Mouse (Mus musculus) hindbrain, embryonic 14.5 days (tissue): ENCODE measurements around the gene Pigw. TPM values are rescaled to one million over a fixed set of nuclear protein-coding genes. Genes with fewer than 3 reads are reported as not detected.
A peak's percentile ranks its signal among the peaks of the same experiment; 100 is the strongest.
"Not testable (repeated sequence)": the region's sequence is repeated elsewhere in the genome, so short reads cannot be mapped to it uniquely, and the experiment has no call there.

ENCODE experiments used
- ATAC-seq: fragments of 200-750 bp; cut with Nextera tagmentation; 2 replicates; pipeline ENCODE4 v1.8.0; 2017; ENCODE audit warnings: moderate number of reproducible peaks, mild to moderate bottlenecking, moderate TSS enrichment, moderate library complexity; ENCODE audit not compliant: low FRiP score
- DNase-seq: peaks from one replicate; pipeline ENCODE4 v3.0.0-alpha.2; 2015; ENCODE audit warnings: low spot score
- H3K27ac ChIP-seq: fragments of 300-500 bp; sonication (generic); 2 replicates; pipeline ENCODE4 v1.5.1; 2014; ENCODE audit warnings: mild to moderate bottlenecking, moderate library complexity
- H3K27me3 ChIP-seq: fragments of 300-500 bp; sonication (generic); 2 replicates; pipeline ENCODE4 v1.6.1; 2014; ENCODE audit warnings: mild to moderate bottlenecking, low read length, mixed read lengths; ENCODE audit not compliant: control insufficient read depth, insufficient read depth
- H3K36me3 ChIP-seq: fragments of 300-500 bp; sonication (generic); replicated peaks from 2 replicates; pipeline ENCODE4 v1.6.1; 2014; ENCODE audit not compliant: control insufficient read depth, insufficient read depth
- H3K4me1 ChIP-seq: fragments of 300-500 bp; sonication (generic); replicated peaks from 2 replicates; pipeline ENCODE4 v1.6.1; 2014; ENCODE audit warnings: antibody characterized with exemption, low read length, mixed read lengths; ENCODE audit not compliant: control insufficient read depth, insufficient read depth
- H3K4me2 ChIP-seq: fragments of 300-500 bp; sonication (generic); replicated peaks from 2 replicates; pipeline ENCODE4 v1.6.1; 2014; ENCODE audit warnings: mild to moderate bottlenecking, moderate library complexity
- H3K4me3 ChIP-seq: fragments of 300-500 bp; sonication (generic); replicated peaks from 2 replicates; pipeline ENCODE4 v1.5.1; 2014; ENCODE audit warnings: mild to moderate bottlenecking, low read length
- H3K9ac ChIP-seq: fragments of 300-500 bp; sonication (generic); 2 replicates; pipeline ENCODE4 v1.6.1; 2014
- H3K9me3 ChIP-seq: fragments of 300-500 bp; sonication (generic); 2 replicates; pipeline ENCODE4 v1.6.1; 2016; ENCODE audit warnings: low read length; ENCODE audit not compliant: control insufficient read depth
- WGBS: fragments of 180-500 bp; shearing (Covaris S2); extraction: QIAGEN DNeasy Blood & Tissue Kit; methylation state at CpG from one replicate; pipeline ENCODE4 v1.1.7; 2014; 5-methylcytosine and 5-hydroxymethylcytosine counted together
- polyA plus RNA-seq: library from polyadenylated mRNA; unstranded; fragments of >200 nt; fragmentation: Nextera tagmentation; extraction: Ambion mirVana; gene quantifications from 2 replicates; pipeline ENCODE4 v1.2.1, GENCODE M21; 2014

Pigw gene
- polyA plus RNA-seq, 1 experiment from 2014 or later: 2.7 TPM

DNA sequence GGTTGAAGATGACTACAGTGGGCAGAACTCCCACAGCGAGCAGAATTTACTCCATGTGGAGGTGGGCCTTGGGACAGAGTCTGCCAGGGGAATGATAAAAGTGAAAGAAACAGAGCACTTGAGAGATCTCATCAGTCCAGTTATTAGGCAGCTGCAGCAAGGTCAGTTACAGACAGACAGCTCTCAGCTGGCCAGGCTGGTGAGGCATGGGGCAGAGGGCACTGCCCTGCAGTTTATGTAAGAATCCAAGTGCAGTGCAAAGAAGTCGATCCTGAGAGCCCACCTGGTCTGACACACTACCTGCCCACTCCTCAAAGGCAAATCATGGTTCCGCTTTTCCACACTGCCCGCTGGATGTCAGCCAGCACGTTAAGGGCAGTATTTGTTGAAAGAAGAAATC, 6.2 kb upstream of the Pigw start:
- H3K4me2 ChIP-seq: no peak overlapping the region
- DNase-seq: no peak
- no peak for ATAC-seq
- no peak overlapping the region for H3K9ac ChIP-seq
- H3K27me3 ChIP-seq: no peaks in the 10 kb centered on the region
- no peak overlapping the region for H3K27ac ChIP-seq
- H3K4me3 ChIP-seq: no peak overlapping the region
- WGBS: 91% methylated on average over 5 of the region's 5 CpGs
- H3K9me3 ChIP-seq: no peaks in the 10 kb centered on the region
- peaks cover 77% of the 10 kb centered on the region for H3K36me3 ChIP-seq
- H3K4me1 ChIP-seq: peaks cover 4% of the 10 kb centered on the region

DNA sequence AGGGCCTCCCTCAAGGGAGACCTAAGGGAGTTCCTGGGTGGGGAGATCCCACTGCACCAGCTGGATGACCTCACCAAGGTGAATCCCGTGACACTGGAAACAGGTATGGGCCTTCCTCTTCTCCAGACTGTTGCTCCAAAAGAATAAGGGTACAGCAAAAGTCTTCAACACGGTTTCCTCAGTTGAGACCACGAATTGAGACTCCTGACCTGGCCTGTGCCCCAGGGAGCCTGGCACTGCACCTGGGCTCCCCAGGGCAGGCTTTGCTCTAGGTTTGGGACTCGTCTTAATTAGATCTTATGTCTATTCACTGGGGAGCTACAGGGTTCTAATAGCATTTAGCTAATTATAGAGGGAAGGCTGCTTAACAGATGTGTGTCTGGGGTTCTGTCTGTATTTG, 5.2 kb upstream of the Pigw start:
- no peak overlapping the region for H3K9ac ChIP-seq
- peaks cover 11% of the 10 kb centered on the region for H3K4me1 ChIP-seq
- 88% methylated on average over 4 of the region's 4 CpGs for WGBS
- H3K27me3 ChIP-seq: no peaks in the 10 kb centered on the region
- no peak overlapping the region for H3K4me3 ChIP-seq
- peaks cover 69% of the 10 kb centered on the region for H3K36me3 ChIP-seq
- no peak overlapping the region for H3K4me2 ChIP-seq
- ATAC-seq (no peak), DNase-seq (no peak)
- H3K9me3 ChIP-seq: no peaks in the 10 kb centered on the region
- H3K27ac ChIP-seq: no peak overlapping the region

DNA sequence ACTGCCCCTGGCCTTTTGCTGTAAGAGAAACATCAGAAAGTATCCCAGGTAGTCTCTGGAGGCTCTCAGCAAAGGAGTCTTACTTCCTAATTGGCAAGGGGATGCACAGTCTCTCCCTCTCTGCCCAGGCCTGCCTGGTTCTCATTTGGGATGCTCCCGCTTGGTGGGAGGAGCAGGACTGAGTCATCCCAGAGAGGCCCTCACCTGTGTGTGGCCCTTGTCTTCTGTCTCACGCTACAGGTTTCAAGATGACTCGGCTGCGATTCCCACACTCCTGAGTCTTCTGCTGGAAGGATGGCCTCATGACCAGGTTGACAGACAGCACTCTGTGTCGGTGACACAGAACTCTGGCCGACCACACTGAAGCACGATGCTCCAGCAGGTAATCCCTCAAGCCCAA, 2.3 kb upstream of the Pigw start:
- Histone ChIP-seq H3K36me3 (peaks cover 40% of the 10 kb centered on the region), H3K9ac (no peak overlapping the region), H3K9me3 (no peaks in the 10 kb centered on the region), H3K27ac (no peak overlapping the region), H3K27me3 (no peaks in the 10 kb centered on the region), H3K4me3 (no peak overlapping the region), H3K4me1 (peaks cover 18% of the 10 kb centered on the region), H3K4me2 (no peak overlapping the region)
- ATAC-seq (no peak), DNase-seq (no peak)
- 97% methylated on average over 7 of the region's 7 CpGs for WGBS

DNA sequence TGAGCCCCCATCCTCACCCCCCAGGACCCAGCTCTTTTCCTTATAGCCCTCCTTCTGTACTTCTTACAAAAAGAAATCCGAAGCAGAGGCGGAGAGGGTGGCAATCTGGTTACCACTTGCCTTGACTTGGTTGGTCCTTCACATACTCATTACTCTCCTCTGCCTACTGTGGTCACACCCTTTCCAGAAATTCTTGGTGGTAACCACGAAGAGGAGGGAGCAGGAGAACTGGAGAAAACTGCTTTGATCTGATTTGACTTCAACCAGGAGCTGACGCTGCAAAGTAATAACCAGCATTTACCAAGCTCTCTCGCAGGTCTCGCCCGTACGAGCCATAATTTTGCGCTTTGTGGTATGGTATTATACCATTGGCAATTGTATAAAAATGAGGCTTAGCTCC, 886 bp upstream of the Pigw start:
- Histone ChIP-seq H3K27me3 (no peaks in the 10 kb centered on the region), H3K9ac (peak overlapping the region; percentile 78), H3K9me3 (no peaks in the 10 kb centered on the region), H3K4me3 (peak overlapping the region; percentile 74), H3K4me2 (peak overlapping the region; percentile 67), H3K36me3 (peaks cover 27% of the 10 kb centered on the region), H3K4me1 (peaks cover 18% of the 10 kb centered on the region), H3K27ac (peak overlapping the region; percentile 86)
- DNase-seq: no peak
- ATAC-seq: no peak
- WGBS: 61% methylated on average over 9 of the region's 9 CpGs

DNA sequence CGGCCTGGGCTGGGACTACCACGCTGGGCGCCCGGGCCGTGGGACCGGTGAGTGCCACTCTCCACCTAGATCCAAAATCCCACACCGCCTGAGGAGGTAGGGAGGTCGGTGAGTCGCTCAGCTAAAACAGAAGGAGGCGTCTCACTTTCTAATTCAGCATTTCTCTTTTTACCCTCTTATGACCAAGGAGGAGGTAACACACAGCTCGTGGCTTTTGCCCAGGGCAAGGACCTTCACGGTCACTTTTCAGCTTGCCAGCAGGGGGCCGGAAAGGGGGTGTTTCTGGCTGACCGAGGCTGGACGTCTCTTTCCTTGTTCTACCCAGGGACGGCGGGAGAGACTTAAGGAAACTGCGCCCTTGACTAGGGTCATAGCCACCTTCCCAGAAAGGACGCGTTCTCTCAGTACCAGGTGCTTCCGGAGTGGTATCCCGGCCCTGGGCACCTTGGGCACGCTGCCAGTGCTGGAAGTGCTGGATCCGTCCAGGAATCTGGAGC, 428 bp upstream of the Pigw start:
- Histone ChIP-seq H3K27ac (peak overlapping the region; percentile 86), H3K4me3 (peak overlapping the region; percentile 74), H3K9me3 (no peaks in the 10 kb centered on the region), H3K4me1 (peaks cover 18% of the 10 kb centered on the region), H3K9ac (peak overlapping the region; percentile 78), H3K4me2 (peak overlapping the region; percentile 67), H3K27me3 (no peaks in the 10 kb centered on the region), H3K36me3 (peaks cover 23% of the 10 kb centered on the region)
- DNase-seq (peak; percentile 28), ATAC-seq (peak; percentile 26)
- 2% methylated on average over 24 of the region's 24 CpGs for WGBS

DNA sequence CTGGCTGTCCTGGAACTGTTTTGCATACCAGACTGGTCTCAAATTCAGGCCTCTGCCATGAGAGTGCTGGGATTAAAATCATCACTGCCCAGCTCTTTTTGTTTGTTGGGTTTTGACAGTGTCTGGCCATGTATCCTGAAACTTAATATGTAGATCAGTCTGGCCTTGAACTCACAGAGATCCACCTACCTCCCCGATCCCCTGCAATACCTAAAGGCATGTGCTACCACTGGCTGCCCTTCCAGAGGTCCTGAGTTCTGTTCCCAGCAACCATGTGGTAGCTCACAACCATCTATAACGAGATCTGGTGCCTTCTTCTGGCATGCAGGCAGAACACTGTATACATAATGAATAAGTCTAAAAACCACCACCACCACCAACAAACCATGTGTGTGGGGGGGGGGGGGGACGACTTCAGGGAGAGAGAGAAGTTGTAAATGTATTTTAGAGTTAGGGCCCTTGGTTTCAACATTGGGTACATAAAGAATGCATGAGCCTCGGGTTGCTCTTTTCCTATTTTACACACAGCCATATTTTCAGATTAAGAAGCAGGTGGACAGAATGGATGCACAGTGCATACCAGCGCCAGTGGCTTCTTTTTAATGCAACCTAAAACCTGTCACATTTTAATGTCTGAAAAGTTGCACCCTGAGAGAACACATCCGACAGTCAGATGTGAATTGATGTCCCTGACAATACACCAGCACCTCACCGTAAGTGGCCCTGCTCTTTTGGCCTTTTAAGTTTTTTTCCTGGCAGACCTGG, 896 bp downstream of the Pigw start:
- Histone ChIP-seq H3K4me3 (peak overlapping the region; percentile 74), H3K4me2 (peak overlapping the region; percentile 67), H3K9ac (peak overlapping the region; percentile 78), H3K4me1 (peaks cover 18% of the 10 kb centered on the region), H3K9me3 (no peaks in the 10 kb centered on the region), H3K27me3 (no peaks in the 10 kb centered on the region), H3K36me3 (peaks cover 10% of the 10 kb centered on the region; the same call in 1 of the 2 replicates), H3K27ac (peak overlapping the region; percentile 86; the same call in 1 of the 2 replicates)
- DNase-seq (no peak), ATAC-seq (no peak)
- 27% methylated on average over 6 of the region's 7 CpGs for WGBS

DNA sequence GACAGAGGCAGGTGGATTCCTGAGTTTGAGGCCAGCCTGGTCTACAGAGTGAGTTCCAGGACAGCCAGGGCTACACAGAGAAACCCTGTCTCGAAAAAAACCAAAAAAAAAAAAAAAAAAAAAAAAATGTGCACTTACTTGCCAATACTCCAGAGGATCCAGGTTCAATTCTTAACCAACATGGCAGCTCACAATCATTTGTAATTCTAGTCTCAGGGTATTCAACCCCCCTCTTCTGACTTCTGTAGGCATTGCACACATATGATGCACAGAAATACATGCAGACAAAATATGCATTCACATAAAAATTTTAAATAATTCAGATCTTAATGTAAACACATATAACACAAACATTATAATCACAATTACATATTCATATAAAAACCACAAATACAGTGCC, 4.1 kb downstream of the Pigw start:
- H3K4me1 ChIP-seq: peaks cover 17% of the 10 kb centered on the region; the same call in 1 of the 2 replicates
- H3K36me3 ChIP-seq, ATAC-seq, H3K27me3 ChIP-seq, H3K27ac ChIP-seq, DNase-seq, H3K9me3 ChIP-seq, H3K4me2 ChIP-seq, H3K9ac ChIP-seq, H3K4me3 ChIP-seq: not testable (repeated sequence)
- no CpG with 5 or more reads among the region's 1 CpGs for WGBS

DNA sequence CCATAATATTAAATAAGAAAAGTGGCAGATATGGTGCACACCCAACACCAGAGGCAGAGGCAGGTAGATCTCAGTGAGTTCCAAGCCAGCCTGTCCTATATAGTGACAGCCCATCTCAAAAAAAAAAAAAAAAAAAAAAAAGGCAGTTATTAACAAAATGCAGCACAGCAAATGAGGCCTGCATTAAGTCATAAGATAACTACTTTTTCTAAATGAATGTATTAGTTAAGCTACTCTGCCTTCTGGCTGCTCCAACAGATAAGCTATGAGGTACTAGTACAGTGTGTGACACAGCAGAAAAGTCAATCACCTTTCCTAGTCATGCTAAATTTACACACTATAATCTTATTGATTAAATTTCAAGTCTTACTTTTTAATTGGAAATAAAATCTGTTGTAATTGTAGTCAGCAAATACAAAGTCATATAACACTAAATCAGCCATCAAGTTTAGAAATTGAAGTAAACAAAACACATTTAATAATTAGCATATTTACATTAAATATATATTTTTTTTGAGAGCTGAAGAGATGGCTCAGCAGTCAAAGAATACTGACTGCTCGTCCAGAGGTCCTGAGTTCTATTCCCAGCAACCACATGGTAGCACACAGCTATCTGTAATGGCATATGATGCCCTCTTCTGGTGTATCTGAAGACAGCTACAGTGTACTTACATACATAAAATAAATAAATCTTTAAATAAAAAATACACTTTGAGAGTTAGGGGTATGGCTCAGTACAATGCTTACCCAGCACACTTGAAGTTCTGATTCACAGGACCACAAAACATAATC, 6.8 kb downstream of the Pigw start:
- H3K4me2 ChIP-seq: no peak overlapping the region

DNA sequence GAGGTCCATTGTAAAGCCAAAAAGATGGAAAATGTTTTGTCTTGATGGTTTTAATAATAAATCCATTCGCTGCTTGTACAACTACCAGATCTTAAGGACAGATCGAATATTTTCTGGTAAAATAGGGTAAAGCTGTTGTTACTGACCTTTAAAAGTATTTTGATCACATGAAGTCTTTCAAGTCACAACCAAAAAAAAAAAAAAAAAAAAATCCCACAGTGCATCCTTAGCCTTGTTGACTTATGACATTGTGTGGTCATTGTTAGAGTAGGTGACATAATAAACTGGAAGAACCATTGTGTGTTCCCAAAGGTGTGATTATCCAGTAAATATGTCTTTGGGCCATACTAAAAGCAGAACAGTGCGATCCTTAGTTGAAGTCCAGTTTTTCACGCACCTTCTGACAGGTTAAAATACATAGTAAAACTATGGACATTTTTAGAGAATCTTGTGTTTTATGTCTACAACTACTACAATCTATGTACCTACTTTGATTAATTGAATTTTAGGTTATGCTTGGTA, 8.5 kb downstream of the Pigw start:
- WGBS: 79% methylated on average over 4 of the region's 4 CpGs

More for the DNA sequence above, 6.8 kb downstream of the Pigw start:
- no peaks in the 10 kb centered on the region; the same call in 1 of the 2 replicates for H3K36me3 ChIP-seq
- H3K4me1 ChIP-seq: peaks cover 12% of the 10 kb centered on the region
- DNase-seq (no peak), ATAC-seq (no peak)
- WGBS: 61% methylated on average over 1 of the region's 1 CpGs
- H3K4me3 ChIP-seq: no peak overlapping the region
- no peak overlapping the region for H3K9ac ChIP-seq
- no peaks in the 10 kb centered on the region for H3K27me3 ChIP-seq
- H3K27ac ChIP-seq: no peak overlapping the region
- H3K9me3 ChIP-seq: no peaks in the 10 kb centered on the region

More for the DNA sequence above, 8.5 kb downstream of the Pigw start:
- DNase-seq: no peak
- H3K4me3 ChIP-seq: peak overlapping the region; percentile 96
- H3K4me1 ChIP-seq: peaks cover 23% of the 10 kb centered on the region
- H3K9ac ChIP-seq: peak overlapping the region; percentile 93
- no peaks in the 10 kb centered on the region for H3K9me3 ChIP-seq
- peak overlapping the region; percentile 100 for H3K27ac ChIP-seq
- no peaks in the 10 kb centered on the region for H3K27me3 ChIP-seq
- peak overlapping the region; percentile 59 for H3K4me2 ChIP-seq
- no peaks in the 10 kb centered on the region for H3K36me3 ChIP-seq
- no peak for ATAC-seq
